Mouse (Mus musculus): ENCODE results near the gene Pon3. TPM values are rescaled to one million over a fixed set of nuclear protein-coding genes. Genes with fewer than 3 reads are reported as not detected.

The Pon3 gene
- polyA plus RNA-seq, 1 experiment from 2014 or later = 35.5 TPM

- ATAC-seq (ENCODE audit: insufficient number of reproducible peaks, low FRiP score) = no peak
- H3K4me1 ChIP-seq (replicated peaks) = 0 out of 2 replicates have a peak, but pooled peaks cover 2% of the 10 kb centered on the region
- H3K4me2 ChIP-seq = no peak overlapping the region
- H3K9ac ChIP-seq = no peak overlapping the region
- H3K4me3 ChIP-seq = no peak overlapping the region
- WGBS = 87% methylated on average over 6 of the region's 6 CpGs
- no peak overlapping the region for H3K27ac ChIP-seq (ENCODE audit: poor library complexity, severe bottlenecking)
- no peaks in the 10 kb centered on the region for H3K27me3 ChIP-seq (replicated peaks)
- H3K36me3 ChIP-seq = no peaks in the 10 kb centered on the region
- H3K9me3 ChIP-seq (replicated peaks) = no peaks in the 10 kb centered on the region
Observed at GRCm38 (mm10) chr6:5179189-5179588, 76.9 kb downstream of the Pon3 start.

GRCm38 (mm10) chr6:5177967-5178891 lies 77.9 kb downstream of the Pon3 start:
- Histone ChIP-seq H3K36me3 (no peaks in the 10 kb centered on the region), H3K4me1 (replicated peaks) (0 out of 2 replicates have a peak, but pooled peaks cover 2% of the 10 kb centered on the region), H3K9ac (no peak overlapping the region), H3K9me3 (replicated peaks) (no peaks in the 10 kb centered on the region), H3K27ac (ENCODE audit: poor library complexity, severe bottlenecking) (no peak overlapping the region), H3K4me3 (0 out of 2 replicates have a peak overlapping the region, but pooled peaks have one; percentile 13), H3K27me3 (replicated peaks) (no peaks in the 10 kb centered on the region), H3K4me2 (peak overlapping the region; percentile 45)
- 62% methylated on average over 19 of the region's 19 CpGs for WGBS
- no peak for ATAC-seq (ENCODE audit: insufficient number of reproducible peaks, low FRiP score)

GRCm38 (mm10) chr6:5174179-5174812 lies 81.8 kb downstream of the Pon3 start:
- Histone ChIP-seq H3K4me3 (no peak overlapping the region), H3K27me3 (replicated peaks) (no peaks in the 10 kb centered on the region), H3K9me3 (replicated peaks) (no peaks in the 10 kb centered on the region), H3K36me3 (no peaks in the 10 kb centered on the region), H3K9ac (no peak overlapping the region), H3K4me2 (no peak overlapping the region), H3K4me1 (replicated peaks) (0 out of 2 replicates have a peak, but pooled peaks cover 6% of the 10 kb centered on the region), H3K27ac (ENCODE audit: poor library complexity, severe bottlenecking) (no peak overlapping the region)
- ATAC-seq (ENCODE audit: insufficient number of reproducible peaks, low FRiP score) = no peak
- 90% methylated on average over 10 of the region's 10 CpGs for WGBS

GRCm38 (mm10) chr6:5172571-5172970 lies 83.5 kb downstream of the Pon3 start:
- Histone ChIP-seq H3K27ac (ENCODE audit: poor library complexity, severe bottlenecking) (no peak overlapping the region), H3K4me1 (replicated peaks) (0 out of 2 replicates have a peak, but pooled peaks cover 4% of the 10 kb centered on the region), H3K9ac (no peak overlapping the region), H3K27me3 (replicated peaks) (no peaks in the 10 kb centered on the region), H3K36me3 (no peaks in the 10 kb centered on the region), H3K9me3 (replicated peaks) (no peaks in the 10 kb centered on the region), H3K4me2 (peak overlapping the region; percentile 28; the same call in 1 of the 2 replicates), H3K4me3 (no peak overlapping the region)
- ATAC-seq (ENCODE audit: insufficient number of reproducible peaks, low FRiP score) = no peak
- WGBS = 54% methylated on average over 9 of the region's 9 CpGs

GRCm38 (mm10) chr6:5171418-5171817 lies 84.7 kb downstream of the Pon3 start:
- ATAC-seq (ENCODE audit: insufficient number of reproducible peaks, low FRiP score) = no peak
- Histone ChIP-seq H3K9me3 (replicated peaks) (no peaks in the 10 kb centered on the region), H3K4me1 (replicated peaks) (0 out of 2 replicates have a peak, but pooled peaks cover 6% of the 10 kb centered on the region), H3K9ac (no peak overlapping the region), H3K4me2 (no peak overlapping the region), H3K27me3 (replicated peaks) (no peaks in the 10 kb centered on the region), H3K4me3 (no peak overlapping the region), H3K36me3 (no peaks in the 10 kb centered on the region), H3K27ac (ENCODE audit: poor library complexity, severe bottlenecking) (no peak overlapping the region)
- WGBS = 76% methylated on average over 4 of the region's 4 CpGs

Other genes with a start within 250 kb of the Pon3 start
- not detected in 2 replicates for gene Pon1, start 62.3 kb downstream of the Pon3 start, polyA plus RNA-seq (2016; fragmentation: Nextera tagmentation; extraction: Ambion mirVana)
- 38.5 and 39.9 TPM in 2 replicates for gene Pon2, start 42.2 kb upstream of the Pon3 start, polyA plus RNA-seq (2016; fragmentation: Nextera tagmentation; extraction: Ambion mirVana)
- 50.5 and 52.7 TPM in 2 replicates for gene Asb4, start 127.1 kb upstream of the Pon3 start, polyA plus RNA-seq (2016; fragmentation: Nextera tagmentation; extraction: Ambion mirVana)
- gene Pdk4, start 240.0 kb upstream of the Pon3 start, polyA plus RNA-seq (2016; fragmentation: Nextera tagmentation; extraction: Ambion mirVana) = 20.4 and 22.5 TPM in 2 replicates

Measured in heart, embryonic 12.5 days (tissue).